Mouse (Mus musculus) heart, postnatal 0 days (tissue): ENCODE data around the gene Ccl4.

ENCODE experiments used
- CTCF ChIP-seq: IDR thresholded peaks from 2 replicates; pipeline ENCODE4 v1.5.1; 2016; ENCODE audit warnings: antibody characterized with exemption, control low read depth, low read depth
- EP300 ChIP-seq: IDR thresholded peaks from 2 replicates; pipeline ENCODE4 v1.6.1; 2016; ENCODE audit warnings: antibody characterized with exemption, low read depth

- no peak for TF ChIP-seq CTCF
- TF ChIP-seq EP300 = no peak
These were observed 38.8 kb upstream of the Ccl4 start for GRCm38 (mm10) chr11:83623586-83623985.
